Mouse (Mus musculus) olfactory bulb, adult 2 months (tissue): ENCODE measurements around the gene Rnft1.

ENCODE experiments used
- CTCF ChIP-seq: fragments of 200-500 bp; IDR thresholded peaks from 2 replicates; pipeline ENCODE4 v1.5.1; 2012; ENCODE audit warnings: low read depth, mild to moderate bottlenecking, low read length, moderate library complexity; ENCODE audit not compliant: insufficient read depth
- POLR2A ChIP-seq: fragments of 200-500 bp; IDR thresholded peaks from 2 replicates; pipeline ENCODE4 v1.6.1; 2012; ENCODE audit warnings: mild to moderate bottlenecking, low read depth, low read length, moderate library complexity; ENCODE audit not compliant: insufficient read depth

DNA sequence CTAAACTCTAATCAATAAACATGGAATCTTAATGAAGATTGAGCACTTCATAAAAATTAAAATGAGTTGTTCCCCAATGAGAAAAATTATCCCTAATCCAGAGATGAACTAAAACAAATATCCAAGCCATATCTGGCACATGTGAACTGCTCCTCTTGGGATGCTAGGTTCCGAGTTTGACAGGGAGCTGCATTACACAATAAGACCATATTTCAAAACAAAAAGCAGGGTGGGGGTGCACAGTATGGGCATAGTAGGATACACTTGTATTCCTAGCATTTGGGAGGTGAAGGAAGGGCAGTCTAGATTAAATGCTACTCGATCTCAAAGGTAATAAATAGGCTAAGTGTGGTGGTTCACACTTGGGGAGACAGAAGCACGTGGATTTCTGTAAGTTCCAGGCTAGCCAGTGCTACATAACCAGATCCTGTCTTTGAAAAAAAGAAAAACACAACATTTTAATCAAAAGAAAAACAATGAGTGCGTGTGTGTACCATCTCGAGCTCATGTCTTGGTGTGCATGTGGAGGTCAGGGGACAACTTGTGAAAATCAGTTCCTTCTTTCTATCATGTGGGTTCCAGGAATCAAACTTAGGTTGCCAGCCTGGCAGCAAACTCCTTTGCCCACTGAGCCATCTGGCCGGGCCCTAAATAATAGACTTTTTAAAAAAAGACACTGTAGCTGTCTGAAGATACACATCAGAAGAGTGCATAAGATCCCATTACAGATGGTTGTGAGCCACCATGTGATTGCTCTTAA is 55.4 kb downstream of the Rnft1 start:
- no peak for TF ChIP-seq CTCF
- TF ChIP-seq POLR2A = no peak
